Mouse (Mus musculus) liver, adult (tissue): ENCODE measurements around the gene Ucn.

ENCODE experiments used
- GATA4 ChIP-seq: IDR thresholded peaks from 2 replicates; pipeline ENCODE4 v1.6.1; 2014; ENCODE audit warnings: mild to moderate bottlenecking, low read length; ENCODE audit not compliant: insufficient replicate concordance

Ucn gene

DNA sequence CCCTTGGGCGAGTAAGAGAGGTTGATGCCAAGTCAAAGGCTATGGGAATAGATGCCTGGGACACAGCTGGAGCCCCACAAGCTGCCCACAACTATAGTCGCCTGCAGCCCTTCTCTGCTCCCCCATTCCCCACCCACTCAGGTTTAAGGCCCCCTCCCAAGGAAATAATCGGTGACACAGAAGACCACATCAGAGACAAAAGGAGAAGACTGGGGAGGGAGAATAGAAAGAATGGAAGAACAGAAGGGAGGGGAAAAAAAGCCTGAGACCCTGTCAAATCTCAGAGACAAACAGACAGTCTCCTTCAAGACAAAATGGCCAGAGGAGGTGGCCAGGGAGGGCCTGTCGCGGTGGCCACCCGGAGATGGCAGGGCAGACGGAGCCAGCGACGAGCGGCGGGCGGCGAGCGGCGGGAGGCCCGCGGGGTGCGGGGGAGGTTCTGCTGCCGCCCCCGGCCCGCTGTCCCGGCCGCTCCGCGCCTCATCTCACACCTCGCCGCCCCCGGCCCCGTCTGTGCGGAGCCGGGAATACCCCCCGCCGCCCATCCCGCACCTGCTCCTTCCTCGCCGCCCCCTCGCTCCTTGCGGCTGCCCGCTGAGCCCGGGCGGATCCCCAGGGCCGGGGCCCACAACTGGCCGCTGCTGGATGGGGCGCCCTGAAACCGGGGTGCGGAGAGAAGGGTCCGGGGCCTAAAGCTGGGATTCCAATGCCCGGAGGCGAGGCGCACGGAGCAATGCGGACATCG is 46.2 kb downstream of the Ucn start:
- TF ChIP-seq GATA4, result no peak
